Mouse (Mus musculus) testis, adult 2 months (tissue): ENCODE measurements around the gene Opcml. TPM values are rescaled to one million over a fixed set of nuclear protein-coding genes. Genes with fewer than 3 reads are reported as not detected.

ENCODE experiments used
- H3K27ac ChIP-seq: fragments of 200-500 bp; 2 replicates; pipeline ENCODE4 v1.5.1; 2012; ENCODE audit warnings: low read depth, low read length; ENCODE audit not compliant: control insufficient read depth, insufficient read depth
- H3K27me3 ChIP-seq: fragments of 200-500 bp; 2 replicates; pipeline ENCODE4 v1.6.1; 2012; ENCODE audit warnings: mild to moderate bottlenecking, low read length, moderate library complexity; ENCODE audit not compliant: control insufficient read depth, insufficient read depth
- H3K36me3 ChIP-seq: fragments of 200-500 bp; 2 replicates; pipeline ENCODE4 v1.6.1; 2012; ENCODE audit warnings: mild to moderate bottlenecking, low read length; ENCODE audit not compliant: control insufficient read depth, insufficient read depth
- H3K4me1 ChIP-seq: fragments of 200-500 bp; 2 replicates; pipeline ENCODE4 v1.6.1; 2012; ENCODE audit warnings: low read length; ENCODE audit not compliant: control insufficient read depth, insufficient read depth
- H3K4me3 ChIP-seq: fragments of 200-500 bp; 2 replicates; pipeline ENCODE4 v1.5.1; 2012; ENCODE audit warnings: low read depth, mild to moderate bottlenecking, low read length, moderate library complexity, mixed read lengths; ENCODE audit not compliant: control insufficient read depth
- CTCF ChIP-seq: fragments of 200-500 bp; IDR thresholded peaks from 2 replicates; pipeline ENCODE4 v1.5.1; 2012; ENCODE audit warnings: low read depth, mild to moderate bottlenecking, inconsistent platforms, low read length, moderate library complexity; ENCODE audit not compliant: control insufficient read depth, insufficient read depth, insufficient replicate concordance
- POLR2A ChIP-seq: fragments of 200-500 bp; IDR thresholded peaks from 2 replicates; pipeline ENCODE4 v1.6.1; 2012; ENCODE audit warnings: low read depth, mild to moderate bottlenecking, inconsistent platforms, low read length, moderate library complexity; ENCODE audit not compliant: control insufficient read depth
- polyA plus RNA-seq: library from polyadenylated mRNA; depleted of rRNA; stranded (reverse); fragments of >200 nt; gene quantifications from 2 replicates; pipeline ENCODE4 v1.2.3, GENCODE M21; 2012

Gene Opcml
- polyA plus RNA-seq, 1 experiment, result 0.62 TPM

- Histone ChIP-seq H3K4me3 (no peak overlapping the region), H3K27ac (no peak overlapping the region), H3K36me3 (no peaks in the 10 kb centered on the region), H3K4me1 (no peaks in the 10 kb centered on the region), H3K27me3 (no peaks in the 10 kb centered on the region)
- TF ChIP-seq POLR2A (no peak), CTCF (no peak)
These were observed 801.6 kb downstream of the Opcml start for GRCm38 (mm10) chr9:28592208-28592607.

GRCm38 (mm10) chr9:28595062-28595461 lies 804.5 kb downstream of the Opcml start:
- TF ChIP-seq CTCF, result no peak
- no peak for TF ChIP-seq POLR2A
- no peak overlapping the region for H3K27ac ChIP-seq
- H3K36me3 ChIP-seq, result no peaks in the 10 kb centered on the region
- H3K4me1 ChIP-seq, result no peaks in the 10 kb centered on the region
- no peaks in the 10 kb centered on the region for H3K27me3 ChIP-seq
- H3K4me3 ChIP-seq, result no peak overlapping the region

- TF ChIP-seq CTCF (no peak), POLR2A (no peak)
- no peaks in the 10 kb centered on the region for H3K36me3 ChIP-seq
- H3K4me1 ChIP-seq, result no peaks in the 10 kb centered on the region
- no peak overlapping the region for H3K27ac ChIP-seq
- H3K4me3 ChIP-seq, result no peak overlapping the region
- no peaks in the 10 kb centered on the region for H3K27me3 ChIP-seq
These were observed 815.0 kb downstream of the Opcml start for GRCm38 (mm10) chr9:28605561-28605960.

GRCm38 (mm10) chr9:28613683-28614620 lies 823.4 kb downstream of the Opcml start:
- Histone ChIP-seq H3K4me3 (no peak overlapping the region), H3K4me1 (no peaks in the 10 kb centered on the region), H3K27me3 (no peaks in the 10 kb centered on the region), H3K36me3 (no peaks in the 10 kb centered on the region), H3K27ac (no peak overlapping the region)
- TF ChIP-seq CTCF (no peak), POLR2A (no peak)

- no peak for TF ChIP-seq CTCF
- TF ChIP-seq POLR2A, result no peak
- H3K4me1 ChIP-seq, result no peaks in the 10 kb centered on the region
- H3K36me3 ChIP-seq, result no peaks in the 10 kb centered on the region
- no peak overlapping the region for H3K27ac ChIP-seq
- no peak overlapping the region for H3K4me3 ChIP-seq
- H3K27me3 ChIP-seq, result no peaks in the 10 kb centered on the region
These were observed 824.9 kb downstream of the Opcml start for GRCm38 (mm10) chr9:28615447-28615846.

GRCm38 (mm10) chr9:28617666-28618065 lies 827.1 kb downstream of the Opcml start:
- no peaks in the 10 kb centered on the region for H3K4me1 ChIP-seq
- no peak overlapping the region for H3K27ac ChIP-seq
- H3K36me3 ChIP-seq, result no peaks in the 10 kb centered on the region
- TF ChIP-seq POLR2A (no peak), CTCF (no peak)
- no peak overlapping the region for H3K4me3 ChIP-seq
- no peaks in the 10 kb centered on the region for H3K27me3 ChIP-seq

- no peak overlapping the region for H3K4me3 ChIP-seq
- no peak for TF ChIP-seq CTCF
- no peak for TF ChIP-seq POLR2A
- no peaks in the 10 kb centered on the region for H3K4me1 ChIP-seq
- no peak overlapping the region for H3K27ac ChIP-seq
- no peaks in the 10 kb centered on the region for H3K36me3 ChIP-seq
- H3K27me3 ChIP-seq, result no peaks in the 10 kb centered on the region
These were observed 827.8 kb downstream of the Opcml start for GRCm38 (mm10) chr9:28618186-28618892.
